Mouse (Mus musculus) liver, adult 2 months (tissue): Measurements from ENCODE around the gene AI661453.

ENCODE experiments used
- CTCF ChIP-seq: fragments of 200-500 bp; IDR thresholded peaks from 2 replicates; pipeline ENCODE4 v1.5.1; 2011; ENCODE audit warnings: low read depth, low read length, control low read depth
- POLR2A ChIP-seq: fragments of 200-500 bp; IDR thresholded peaks from 2 replicates; pipeline ENCODE4 v1.6.1; 2011; ENCODE audit warnings: low read length, control low read depth; ENCODE audit not compliant: insufficient read depth; ENCODE audit errors: extremely low read depth

GRCm38 (mm10) chr17:47472435-47473350 is 36.3 kb downstream of the AI661453 start:
- TF ChIP-seq POLR2A (no peak), CTCF (no peak)
